Mouse (Mus musculus): Measurements from ENCODE around the gene Nr2f2. TPM values are rescaled to one million over a fixed set of nuclear protein-coding genes. Genes with fewer than 3 reads are reported as not detected.

Nr2f2 gene
- 95.2 and 279 TPM in 2 replicates for polyA plus RNA-seq (2012; rRNA removed; ENCODE audit: low replicate concordance)

GRCm38 (mm10) chr7:70365941-70366807, at the start of gene Nr2f2:
TSS of gene Nr2f2 (minus strand) at chr7:70366735.

Data from subcutaneous adipose tissue, adult 2 months (tissue).